Mouse (Mus musculus) left cerebral cortex, postnatal 4 days (tissue): ENCODE data around the gene Pdzd2. TPM values are rescaled to one million over a fixed set of nuclear protein-coding genes. Genes with fewer than 3 reads are reported as not detected.

Experiments used
- microRNA-seq: library from miRNA; unstranded; fragments of <30 nt; microRNA quantifications from one replicate; pipeline ENCODE4 v1.2.0, GENCODE M21; 2022
- total RNA-seq, 2 experiments: library from RNA; stranded (reverse); gene quantifications; 2 replicates each; pipeline ENCODE4 v1.2.3; 2021

Pdzd2 gene
- total RNA-seq, 2 experiments from 2014 or later = 87.8 to 107 TPM

Small RNA genes lying within 50 kb of the gene (microRNA-seq; reads per million reads assigned to microRNA genes)
- gene Gm24135 (not detected), gene Gm24302 (not detected)

Other genes starting within 250 kb of the Pdzd2 start
- 10 to 100 TPM; 26.8 to 29.0 TPM for gene 6030458C11Rik, start 84.7 kb upstream of the Pdzd2 start, total RNA-seq
- 100 to 1,000 TPM; 111 to 114 TPM for gene Drosha, start 84.9 kb upstream of the Pdzd2 start, total RNA-seq